Mouse (Mus musculus) hindbrain, embryonic 15.5 days (tissue): ENCODE measurements around the gene Smtnl1. TPM values are rescaled to one million over a fixed set of nuclear protein-coding genes. Genes with fewer than 3 reads are reported as not detected.

ENCODE experiments used
- ATAC-seq: fragments of 200-750 bp; cut with Nextera tagmentation; 2 replicates; pipeline ENCODE4 v1.8.0; 2017; ENCODE audit warnings: low read depth, moderate number of reproducible peaks, moderate TSS enrichment; ENCODE audit not compliant: low FRiP score
- H3K27ac ChIP-seq: fragments of 300-500 bp; sonication (generic); replicated peaks from 2 replicates; pipeline ENCODE4 v1.5.1; 2015; ENCODE audit warnings: mild to moderate bottlenecking, inconsistent platforms
- H3K27me3 ChIP-seq: fragments of 300-500 bp; sonication (generic); 2 replicates; pipeline ENCODE4 v1.6.1; 2015; ENCODE audit warnings: control low read depth, inconsistent platforms
- H3K36me3 ChIP-seq: fragments of 300-500 bp; sonication (generic); 2 replicates; pipeline ENCODE4 v1.6.1; 2015; ENCODE audit warnings: control low read depth, inconsistent platforms
- H3K4me1 ChIP-seq: fragments of 300-500 bp; sonication (generic); replicated peaks from 2 replicates; pipeline ENCODE4 v1.6.1; 2015; ENCODE audit warnings: control low read depth, inconsistent platforms
- H3K4me2 ChIP-seq: fragments of 300-500 bp; sonication (generic); 2 replicates; pipeline ENCODE4 v1.6.1; 2015; ENCODE audit warnings: moderate library complexity, mild to moderate bottlenecking, inconsistent platforms
- H3K4me3 ChIP-seq: fragments of 300-500 bp; sonication (generic); 2 replicates; pipeline ENCODE4 v1.5.1; 2015; ENCODE audit warnings: mild to moderate bottlenecking, inconsistent platforms
- H3K9ac ChIP-seq: fragments of 300-500 bp; sonication (generic); 2 replicates; pipeline ENCODE4 v1.6.1; 2015; ENCODE audit warnings: inconsistent platforms
- H3K9me3 ChIP-seq: fragments of 300-500 bp; sonication (generic); 2 replicates; pipeline ENCODE4 v1.6.1; 2016; ENCODE audit warnings: control low read depth, inconsistent platforms
- WGBS: fragments of 180-500 bp; shearing (Covaris S2); methylation state at CpG from one replicate; pipeline ENCODE4 v1.1.7; 2015; 5-methylcytosine and 5-hydroxymethylcytosine counted together
- polyA plus RNA-seq: library from polyadenylated mRNA; unstranded; fragments of >200 nt; fragmentation: Nextera tagmentation; extraction: Ambion mirVana; gene quantifications from 2 replicates; pipeline ENCODE4 v1.2.1, GENCODE M21; 2015

Gene Smtnl1
- polyA plus RNA-seq, 1 experiment from 2014 or later: not detected

GRCm38 (mm10) chr2:84783315-84783714 lies 39.1 kb downstream of the Smtnl1 start:
- H3K4me1 ChIP-seq: no peaks in the 10 kb centered on the region
- H3K27ac ChIP-seq: no peak overlapping the region
- no peaks in the 10 kb centered on the region for H3K9me3 ChIP-seq
- H3K4me2 ChIP-seq: no peak overlapping the region
- no peaks in the 10 kb centered on the region for H3K36me3 ChIP-seq
- no peaks in the 10 kb centered on the region for H3K27me3 ChIP-seq
- H3K9ac ChIP-seq: no peak overlapping the region
- H3K4me3 ChIP-seq: no peak overlapping the region
- 83% methylated on average over 1 of the region's 1 CpGs for WGBS
- no peak for ATAC-seq

- no peak for ATAC-seq
- WGBS: 58% methylated on average over 6 of the region's 6 CpGs
- Histone ChIP-seq H3K9ac (no peak overlapping the region), H3K27ac (no peak overlapping the region), H3K36me3 (no peaks in the 10 kb centered on the region), H3K4me1 (peaks cover 12% of the 10 kb centered on the region), H3K4me2 (no peak overlapping the region), H3K27me3 (no peaks in the 10 kb centered on the region), H3K4me3 (no peak overlapping the region), H3K9me3 (no peaks in the 10 kb centered on the region)
Observed at GRCm38 (mm10) chr2:84779210-84779609, 43.2 kb downstream of the Smtnl1 start.

- 46% methylated on average over 3 of the region's 3 CpGs for WGBS
- no peak for ATAC-seq
Observed at GRCm38 (mm10) chr2:84777706-84778105, 44.7 kb downstream of the Smtnl1 start.

GRCm38 (mm10) chr2:84775665-84776064 lies 46.8 kb downstream of the Smtnl1 start:
- no peaks in the 10 kb centered on the region for H3K27me3 ChIP-seq
- H3K9me3 ChIP-seq: no peaks in the 10 kb centered on the region
- H3K36me3 ChIP-seq: no peaks in the 10 kb centered on the region
- H3K9ac ChIP-seq: no peak overlapping the region
- 0 out of 2 replicates have a peak overlapping the region, but pooled peaks have one; percentile 20 for H3K27ac ChIP-seq
- WGBS: 70% methylated on average over 6 of the region's 6 CpGs
- H3K4me2 ChIP-seq: no peak overlapping the region
- ATAC-seq: no peak
- H3K4me3 ChIP-seq: no peak overlapping the region
- peaks cover 14% of the 10 kb centered on the region for H3K4me1 ChIP-seq

More at GRCm38 (mm10) chr2:84777706-84778105, 44.7 kb downstream of the Smtnl1 start:
- H3K27me3 ChIP-seq: no peaks in the 10 kb centered on the region
- no peaks in the 10 kb centered on the region for H3K9me3 ChIP-seq
- no peak overlapping the region for H3K27ac ChIP-seq
- no peaks in the 10 kb centered on the region for H3K36me3 ChIP-seq
- no peak overlapping the region for H3K4me3 ChIP-seq
- no peak overlapping the region for H3K4me2 ChIP-seq
- H3K9ac ChIP-seq: no peak overlapping the region
- H3K4me1 ChIP-seq: peaks cover 14% of the 10 kb centered on the region

- Histone ChIP-seq H3K27ac (peak within 1 kb of the TSS; percentile 20; the same call in 1 of the 2 replicates), H3K4me2 (peak within 1 kb of the TSS; percentile 58), H3K9me3 (no peaks in the 10 kb centered on the region), H3K27me3 (no peaks in the 10 kb centered on the region), H3K36me3 (no peaks in the 10 kb centered on the region), H3K4me3 (peak within 1 kb of the TSS; percentile 33), H3K9ac (peak within 1 kb of the TSS; percentile 25), H3K4me1 (peaks cover 14% of the 10 kb centered on the region)
- 50% methylated on average over 9 of the region's 9 CpGs for WGBS
- peak; percentile 31; the same call in 1 of the 2 replicates for ATAC-seq
Observed at GRCm38 (mm10) chr2:84775241-84775640, 47.2 kb downstream of the Smtnl1 start, which contains the start of gene Serping1. Serping1 (minus strand) TSS chr2:84775444.

GRCm38 (mm10) chr2:84774751-84775150 lies 47.7 kb downstream of the Smtnl1 start:
- Histone ChIP-seq H3K27me3 (no peaks in the 10 kb centered on the region), H3K4me1 (peaks cover 14% of the 10 kb centered on the region), H3K36me3 (no peaks in the 10 kb centered on the region), H3K9ac (peak overlapping the region; percentile 25), H3K27ac (peak overlapping the region; percentile 11; the same call in 1 of the 2 replicates), H3K9me3 (no peaks in the 10 kb centered on the region), H3K4me2 (peak overlapping the region; percentile 58), H3K4me3 (peak overlapping the region; percentile 33)
- 0% methylated on average over 13 of the region's 15 CpGs for WGBS
- ATAC-seq: peak; percentile 86

GRCm38 (mm10) chr2:84773195-84773594 lies 49.3 kb downstream of the Smtnl1 start:
- Histone ChIP-seq H3K4me2 (no peak overlapping the region), H3K27ac (no peak overlapping the region), H3K9ac (no peak overlapping the region), H3K4me3 (no peak overlapping the region), H3K4me1 (peaks cover 14% of the 10 kb centered on the region), H3K36me3 (no peaks in the 10 kb centered on the region), H3K27me3 (no peaks in the 10 kb centered on the region), H3K9me3 (no peaks in the 10 kb centered on the region)
- 79% methylated on average over 5 of the region's 5 CpGs for WGBS
- ATAC-seq: no peak

- Histone ChIP-seq H3K9me3 (no peaks in the 10 kb centered on the region), H3K4me3 (no peak overlapping the region), H3K36me3 (no peaks in the 10 kb centered on the region), H3K9ac (no peak overlapping the region), H3K27ac (no peak overlapping the region), H3K4me1 (peaks cover 14% of the 10 kb centered on the region), H3K27me3 (no peaks in the 10 kb centered on the region), H3K4me2 (no peak overlapping the region)
- ATAC-seq: no peak
- WGBS: 96% methylated on average over 4 of the region's 4 CpGs
Observed at GRCm38 (mm10) chr2:84772454-84772853, 50.0 kb downstream of the Smtnl1 start.

GRCm38 (mm10) chr2:84770501-84770900 lies 52.0 kb downstream of the Smtnl1 start:
- H3K27ac ChIP-seq: no peak overlapping the region
- H3K36me3 ChIP-seq: no peaks in the 10 kb centered on the region
- H3K9me3 ChIP-seq: no peaks in the 10 kb centered on the region
- no peak overlapping the region for H3K4me3 ChIP-seq
- no peak overlapping the region for H3K4me2 ChIP-seq
- no peak for ATAC-seq
- no peak overlapping the region for H3K9ac ChIP-seq
- WGBS: 81% methylated on average over 6 of the region's 6 CpGs
- no peaks in the 10 kb centered on the region for H3K27me3 ChIP-seq
- H3K4me1 ChIP-seq: peaks cover 12% of the 10 kb centered on the region

- H3K4me2 ChIP-seq: no peak overlapping the region
- no peak overlapping the region for H3K27ac ChIP-seq
- no peak overlapping the region for H3K4me3 ChIP-seq
- 89% methylated on average over 1 of the region's 1 CpGs for WGBS
- no peaks in the 10 kb centered on the region for H3K27me3 ChIP-seq
- H3K36me3 ChIP-seq: no peaks in the 10 kb centered on the region
- H3K9me3 ChIP-seq: no peaks in the 10 kb centered on the region
- no peak for ATAC-seq
- H3K9ac ChIP-seq: no peak overlapping the region
- no peaks in the 10 kb centered on the region for H3K4me1 ChIP-seq
Observed at GRCm38 (mm10) chr2:84762818-84763217, 59.6 kb downstream of the Smtnl1 start.

GRCm38 (mm10) chr2:84762295-84762694 lies 60.2 kb downstream of the Smtnl1 start:
- Histone ChIP-seq H3K36me3 (no peaks in the 10 kb centered on the region), H3K27me3 (no peaks in the 10 kb centered on the region), H3K9me3 (no peaks in the 10 kb centered on the region), H3K4me2 (no peak overlapping the region), H3K9ac (no peak overlapping the region), H3K27ac (no peak overlapping the region), H3K4me3 (no peak overlapping the region), H3K4me1 (no peaks in the 10 kb centered on the region)
- WGBS: 45% methylated on average over 4 of the region's 4 CpGs
- no peak for ATAC-seq

GRCm38 (mm10) chr2:84761840-84762239 lies 60.6 kb downstream of the Smtnl1 start:
- 93% methylated on average over 1 of the region's 1 CpGs for whole genome bisulfite sequencing
- no peaks in the 10 kb centered on the region for H3K4me1 ChIP-seq
- H3K4me3 ChIP-seq: no peak overlapping the region
- no peak overlapping the region for H3K9ac ChIP-seq
- H3K9me3 ChIP-seq: no peaks in the 10 kb centered on the region
- H3K27ac ChIP-seq: no peak overlapping the region
- no peak overlapping the region for H3K4me2 ChIP-seq
- no peak for ATAC-seq
- no peaks in the 10 kb centered on the region for H3K36me3 ChIP-seq
- H3K27me3 ChIP-seq: no peaks in the 10 kb centered on the region

- H3K4me1 ChIP-seq: no peaks in the 10 kb centered on the region
- no peak overlapping the region for H3K27ac ChIP-seq
- no peaks in the 10 kb centered on the region for H3K9me3 ChIP-seq
- H3K9ac ChIP-seq: no peak overlapping the region
- H3K36me3 ChIP-seq: no peaks in the 10 kb centered on the region
- no peak overlapping the region for H3K4me2 ChIP-seq
- ATAC-seq: no peak
- H3K27me3 ChIP-seq: no peaks in the 10 kb centered on the region
- H3K4me3 ChIP-seq: no peak overlapping the region
- 91% methylated on average over 3 of the region's 3 CpGs for WGBS
Observed at GRCm38 (mm10) chr2:84761309-84761708, 61.1 kb downstream of the Smtnl1 start.
